Mouse (Mus musculus): Measurements from ENCODE around the gene Zfp981. TPM values are rescaled to one million over a fixed set of nuclear protein-coding genes. Genes with fewer than 3 reads are reported as not detected.
"Not testable (repeated sequence)": the region's sequence is repeated elsewhere in the genome, so short reads cannot be mapped to it uniquely, and the experiment has no call there.

The Zfp981 gene
- 0.14 TPM in 1 of 2 replicates, not detected in the other for polyA plus RNA-seq (2014; fragmentation: Nextera tagmentation; extraction: Ambion mirVana)

- H3K27ac ChIP-seq (ENCODE audit: low read depth, low read length); H3K4me2 ChIP-seq; H3K36me3 ChIP-seq (ENCODE audit: control insufficient read depth, insufficient read depth, low read length); H3K27me3 ChIP-seq (ENCODE audit: control insufficient read depth, insufficient read depth, low read length); H3K4me3 ChIP-seq (ENCODE audit: low read depth, low read length); H3K9ac ChIP-seq (ENCODE audit: low read depth, low read length); H3K4me1 ChIP-seq (ENCODE audit: control insufficient read depth, insufficient read depth, low read length); ATAC-seq (replicated peaks; ENCODE audit: insufficient number of reproducible peaks, low FRiP score, low TSS enrichment): not testable (repeated sequence)
- WGBS (ENCODE audit: insufficient replicate concordance) = 77% methylated on average over 4 of the region's 4 CpGs
- H3K9me3 ChIP-seq (replicated peaks; ENCODE audit: control insufficient read depth, low read length) = peaks cover 19% of the 10 kb centered on the region
These were observed at the start of gene Zfp981 for GRCm38 (mm10) chr4:146501727-146502126. Zfp981 (plus strand) TSS chr4:146502027.

GRCm38 (mm10) chr4:146452576-146452975 is 49.3 kb upstream of the Zfp981 start:
- not testable (repeated sequence) for H3K4me2 ChIP-seq; ATAC-seq (replicated peaks; ENCODE audit: insufficient number of reproducible peaks, low FRiP score, low TSS enrichment); H3K36me3 ChIP-seq (ENCODE audit: control insufficient read depth, insufficient read depth, low read length); H3K4me1 ChIP-seq (ENCODE audit: control insufficient read depth, insufficient read depth, low read length); H3K27me3 ChIP-seq (ENCODE audit: control insufficient read depth, insufficient read depth, low read length); H3K27ac ChIP-seq (ENCODE audit: low read depth, low read length); H3K4me3 ChIP-seq (ENCODE audit: low read depth, low read length); H3K9ac ChIP-seq (ENCODE audit: low read depth, low read length)
- WGBS (ENCODE audit: insufficient replicate concordance) = 80% methylated on average over 2 of the region's 2 CpGs
- peaks cover 40% of the 10 kb centered on the region for H3K9me3 ChIP-seq (replicated peaks; ENCODE audit: control insufficient read depth, low read length)

- not testable (repeated sequence) for H3K4me1 ChIP-seq (ENCODE audit: control insufficient read depth, insufficient read depth, low read length); H3K9ac ChIP-seq (ENCODE audit: low read depth, low read length); H3K27me3 ChIP-seq (ENCODE audit: control insufficient read depth, insufficient read depth, low read length); H3K27ac ChIP-seq (ENCODE audit: low read depth, low read length); H3K4me2 ChIP-seq; H3K36me3 ChIP-seq (ENCODE audit: control insufficient read depth, insufficient read depth, low read length); H3K4me3 ChIP-seq (ENCODE audit: low read depth, low read length); ATAC-seq (replicated peaks; ENCODE audit: insufficient number of reproducible peaks, low FRiP score, low TSS enrichment)
- WGBS (ENCODE audit: insufficient replicate concordance) = 79% methylated on average over 1 of the region's 1 CpGs
- H3K9me3 ChIP-seq (replicated peaks; ENCODE audit: control insufficient read depth, low read length) = peaks cover 41% of the 10 kb centered on the region
These were observed 47.7 kb upstream of the Zfp981 start for GRCm38 (mm10) chr4:146454170-146454569.

GRCm38 (mm10) chr4:146454896-146455295 is 46.9 kb upstream of the Zfp981 start:
- peaks cover 46% of the 10 kb centered on the region for H3K9me3 ChIP-seq (replicated peaks; ENCODE audit: control insufficient read depth, low read length)
- 45% methylated on average over 2 of the region's 2 CpGs for whole genome bisulfite sequencing (ENCODE audit: insufficient replicate concordance)
- no peaks in the 10 kb centered on the region for H3K27me3 ChIP-seq (ENCODE audit: control insufficient read depth, insufficient read depth, low read length)

GRCm38 (mm10) chr4:146455321-146455721 is 46.5 kb upstream of the Zfp981 start:
- WGBS (ENCODE audit: insufficient replicate concordance) = 91% methylated on average over 7 of the region's 7 CpGs
- H3K4me3 ChIP-seq (ENCODE audit: low read depth, low read length) = no peak overlapping the region
- no peaks in the 10 kb centered on the region for H3K27me3 ChIP-seq (ENCODE audit: control insufficient read depth, insufficient read depth, low read length)
- H3K9ac ChIP-seq (ENCODE audit: low read depth, low read length) = no peak overlapping the region
- ATAC-seq (replicated peaks; ENCODE audit: insufficient number of reproducible peaks, low FRiP score, low TSS enrichment) = peak; percentile 23
- no peak overlapping the region for H3K27ac ChIP-seq (ENCODE audit: low read depth, low read length)
- peaks cover 48% of the 10 kb centered on the region for H3K9me3 ChIP-seq (replicated peaks; ENCODE audit: control insufficient read depth, low read length)
- H3K36me3 ChIP-seq (ENCODE audit: control insufficient read depth, insufficient read depth, low read length) = peaks cover 4% of the 10 kb centered on the region
- H3K4me2 ChIP-seq = no peak overlapping the region
- H3K4me1 ChIP-seq (ENCODE audit: control insufficient read depth, insufficient read depth, low read length) = no peaks in the 10 kb centered on the region

More at GRCm38 (mm10) chr4:146454896-146455295, 46.9 kb upstream of the Zfp981 start:
- no peak overlapping the region for H3K4me3 ChIP-seq (ENCODE audit: low read depth, low read length)
- no peak overlapping the region for H3K4me2 ChIP-seq
- H3K9ac ChIP-seq (ENCODE audit: low read depth, low read length) = no peak overlapping the region
- H3K4me1 ChIP-seq (ENCODE audit: control insufficient read depth, insufficient read depth, low read length) = no peaks in the 10 kb centered on the region
- no peak; the same call in 1 of the 2 replicates for ATAC-seq (replicated peaks; ENCODE audit: insufficient number of reproducible peaks, low FRiP score, low TSS enrichment)
- H3K27ac ChIP-seq (ENCODE audit: low read depth, low read length) = no peak overlapping the region
- H3K36me3 ChIP-seq (ENCODE audit: control insufficient read depth, insufficient read depth, low read length) = peaks cover 4% of the 10 kb centered on the region

GRCm38 (mm10) chr4:146456061-146456726 is 45.6 kb upstream of the Zfp981 start:
- WGBS (ENCODE audit: insufficient replicate concordance) = 71% methylated on average over 4 of the region's 4 CpGs

GRCm38 (mm10) chr4:146457126-146457525 is 44.7 kb upstream of the Zfp981 start:
- H3K27ac ChIP-seq (ENCODE audit: low read depth, low read length) = no peak overlapping the region
- no peak for ATAC-seq (replicated peaks; ENCODE audit: insufficient number of reproducible peaks, low FRiP score, low TSS enrichment)
- no peak overlapping the region for H3K4me3 ChIP-seq (ENCODE audit: low read depth, low read length)
- no peaks in the 10 kb centered on the region for H3K27me3 ChIP-seq (ENCODE audit: control insufficient read depth, insufficient read depth, low read length)
- no peaks in the 10 kb centered on the region for H3K4me1 ChIP-seq (ENCODE audit: control insufficient read depth, insufficient read depth, low read length)
- no peak overlapping the region for H3K9ac ChIP-seq (ENCODE audit: low read depth, low read length)
- H3K9me3 ChIP-seq (replicated peaks; ENCODE audit: control insufficient read depth, low read length) = peaks cover 48% of the 10 kb centered on the region
- WGBS (ENCODE audit: insufficient replicate concordance) = 66% methylated on average over 2 of the region's 2 CpGs
- H3K4me2 ChIP-seq = no peak overlapping the region
- peaks cover 4% of the 10 kb centered on the region for H3K36me3 ChIP-seq (ENCODE audit: control insufficient read depth, insufficient read depth, low read length)

More at GRCm38 (mm10) chr4:146456061-146456726, 45.6 kb upstream of the Zfp981 start:
- no peak overlapping the region for H3K4me3 ChIP-seq (ENCODE audit: low read depth, low read length)
- no peak overlapping the region for H3K27ac ChIP-seq (ENCODE audit: low read depth, low read length)
- peaks cover 4% of the 10 kb centered on the region for H3K36me3 ChIP-seq (ENCODE audit: control insufficient read depth, insufficient read depth, low read length)
- H3K9me3 ChIP-seq (replicated peaks; ENCODE audit: control insufficient read depth, low read length) = peaks cover 48% of the 10 kb centered on the region
- H3K4me1 ChIP-seq (ENCODE audit: control insufficient read depth, insufficient read depth, low read length) = no peaks in the 10 kb centered on the region
- no peak for ATAC-seq (replicated peaks; ENCODE audit: insufficient number of reproducible peaks, low FRiP score, low TSS enrichment)
- no peak overlapping the region for H3K4me2 ChIP-seq
- no peaks in the 10 kb centered on the region for H3K27me3 ChIP-seq (ENCODE audit: control insufficient read depth, insufficient read depth, low read length)
- H3K9ac ChIP-seq (ENCODE audit: low read depth, low read length) = no peak overlapping the region

- H3K9ac ChIP-seq (ENCODE audit: low read depth, low read length) = no peak overlapping the region
- no peaks in the 10 kb centered on the region for H3K4me1 ChIP-seq (ENCODE audit: control insufficient read depth, insufficient read depth, low read length)
- H3K4me2 ChIP-seq = no peak overlapping the region
- peaks cover 4% of the 10 kb centered on the region for H3K36me3 ChIP-seq (ENCODE audit: control insufficient read depth, insufficient read depth, low read length)
- no peaks in the 10 kb centered on the region for H3K27me3 ChIP-seq (ENCODE audit: control insufficient read depth, insufficient read depth, low read length)
- no peak overlapping the region for H3K27ac ChIP-seq (ENCODE audit: low read depth, low read length)
- H3K9me3 ChIP-seq (replicated peaks; ENCODE audit: control insufficient read depth, low read length) = peaks cover 45% of the 10 kb centered on the region
- peak; percentile 23; the same call in 1 of the 2 replicates for ATAC-seq (replicated peaks; ENCODE audit: insufficient number of reproducible peaks, low FRiP score, low TSS enrichment)
- 78% methylated on average over 1 of the region's 1 CpGs for WGBS (ENCODE audit: insufficient replicate concordance)
- H3K4me3 ChIP-seq (ENCODE audit: low read depth, low read length) = no peak overlapping the region
These were observed 44.1 kb upstream of the Zfp981 start for GRCm38 (mm10) chr4:146457720-146458119.

- H3K4me1 ChIP-seq (ENCODE audit: control insufficient read depth, insufficient read depth, low read length); H3K4me3 ChIP-seq (ENCODE audit: low read depth, low read length); ATAC-seq (replicated peaks; ENCODE audit: insufficient number of reproducible peaks, low FRiP score, low TSS enrichment); H3K4me2 ChIP-seq; H3K9ac ChIP-seq (ENCODE audit: low read depth, low read length); H3K36me3 ChIP-seq (ENCODE audit: control insufficient read depth, insufficient read depth, low read length); H3K27me3 ChIP-seq (ENCODE audit: control insufficient read depth, insufficient read depth, low read length); H3K27ac ChIP-seq (ENCODE audit: low read depth, low read length): not testable (repeated sequence)
- H3K9me3 ChIP-seq (replicated peaks; ENCODE audit: control insufficient read depth, low read length) = peaks cover 36% of the 10 kb centered on the region
- 77% methylated on average over 5 of the region's 5 CpGs for WGBS (ENCODE audit: insufficient replicate concordance)
These were observed 42.0 kb upstream of the Zfp981 start for GRCm38 (mm10) chr4:146459822-146460221.
